Mouse (Mus musculus) limb, embryonic 14.5 days (tissue): ENCODE results near the gene Narf. TPM values are rescaled to one million over a fixed set of nuclear protein-coding genes. Genes with fewer than 3 reads are reported as not detected.

Experiments used
- ATAC-seq: fragments of 200-750 bp; cut with Nextera tagmentation; 2 replicates; pipeline ENCODE4 v1.8.0; 2017; ENCODE audit warnings: low read depth, moderate number of reproducible peaks, moderate TSS enrichment; ENCODE audit not compliant: low FRiP score
- DNase-seq: peaks from one replicate; pipeline ENCODE4 v3.0.0-alpha.2; 2015; ENCODE audit warnings: low spot score
- H3K27ac ChIP-seq: fragments of 300-500 bp; sonication (generic); replicated peaks from 2 replicates; pipeline ENCODE4 v1.5.1; 2014; ENCODE audit warnings: low read depth, mild to moderate bottlenecking, low read length, moderate library complexity, mixed read lengths
- H3K27me3 ChIP-seq: fragments of 300-500 bp; sonication (generic); 2 replicates; pipeline ENCODE4 v1.6.1; 2014; ENCODE audit warnings: low read length, mixed read lengths; ENCODE audit not compliant: control insufficient read depth, insufficient read depth
- H3K36me3 ChIP-seq: fragments of 300-500 bp; sonication (generic); 2 replicates; pipeline ENCODE4 v1.6.1; 2014; ENCODE audit warnings: mild to moderate bottlenecking, low read length, moderate library complexity, mixed read lengths; ENCODE audit not compliant: control insufficient read depth, insufficient read depth
- H3K4me1 ChIP-seq: fragments of 300-500 bp; sonication (generic); 2 replicates; pipeline ENCODE4 v1.6.1; 2014; ENCODE audit warnings: antibody characterized with exemption, low read length, mixed read lengths; ENCODE audit not compliant: control insufficient read depth, insufficient read depth
- H3K4me2 ChIP-seq: fragments of 300-500 bp; sonication (generic); replicated peaks from 2 replicates; pipeline ENCODE4 v1.6.1; 2014; ENCODE audit warnings: low read depth, mild to moderate bottlenecking, low read length, moderate library complexity; ENCODE audit not compliant: severe bottlenecking
- H3K4me3 ChIP-seq: fragments of 300-500 bp; sonication (generic); replicated peaks from 2 replicates; pipeline ENCODE4 v1.5.1; 2014; ENCODE audit warnings: low read length
- H3K9ac ChIP-seq: fragments of 300-500 bp; sonication (generic); 2 replicates; pipeline ENCODE4 v1.6.1; 2014; ENCODE audit warnings: mild to moderate bottlenecking, low read depth, low read length, moderate library complexity; ENCODE audit not compliant: severe bottlenecking
- H3K9me3 ChIP-seq: fragments of 300-500 bp; sonication (generic); 2 replicates; pipeline ENCODE4 v1.6.1; 2016; ENCODE audit warnings: low read length; ENCODE audit not compliant: control insufficient read depth
- POLR2A ChIP-seq: fragments of 200-500 bp; IDR thresholded peaks from 2 replicates; pipeline ENCODE4 v1.8.0; 2012; ENCODE audit warnings: inconsistent platforms, mild to moderate bottlenecking, moderate library complexity, borderline replicate concordance; ENCODE audit not compliant: insufficient read depth, insufficient read length; ENCODE audit errors: extremely low read depth
- WGBS: fragments of 180-500 bp; shearing (Covaris S2); extraction: QIAGEN DNeasy Blood & Tissue Kit; methylation state at CpG from one replicate; pipeline ENCODE4 v1.1.7; 2014; 5-methylcytosine and 5-hydroxymethylcytosine counted together
- polyA plus RNA-seq, 2 experiments: library from polyadenylated mRNA; depleted of rRNA in 1 of 2; stranded (reverse) in 1 of 2; unstranded in 1 of 2; fragments of >200 nt; fragmentation: Nextera tagmentation in 1 of 2; extraction: Ambion mirVana in 1 of 2; gene quantifications; 2 replicates each; pipeline versions ENCODE4 v1.2.1 to v1.2.3; 2012 to 2014

The Narf gene
- polyA plus RNA-seq, 2 experiments, result 44.1 to 49.4 TPM

DNA sequence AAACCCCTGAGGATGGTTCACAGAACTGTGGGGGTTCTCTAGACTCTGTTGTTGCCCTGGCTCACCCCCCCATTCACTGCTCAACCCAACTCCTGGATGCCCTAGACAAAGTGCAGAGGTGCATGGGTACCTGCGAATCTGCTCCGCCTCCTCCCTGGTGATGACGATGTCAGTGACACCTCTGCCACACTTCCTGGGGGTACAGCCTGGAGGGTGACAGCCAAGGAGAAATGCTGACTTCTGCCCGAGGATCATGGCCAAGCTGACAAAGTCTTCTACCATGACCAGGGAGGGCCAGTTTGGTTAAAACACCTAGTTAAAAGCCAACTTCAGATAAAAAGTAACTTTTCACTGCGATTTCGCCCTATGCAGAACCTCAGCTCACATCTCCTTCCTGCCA lies 36.3 kb upstream of the Narf start:
- Histone ChIP-seq H3K9me3 (no peaks in the 10 kb centered on the region), H3K4me1 (peaks cover 6% of the 10 kb centered on the region; the same call in 1 of the 2 replicates), H3K36me3 (peaks cover 8% of the 10 kb centered on the region), H3K27ac (no peak overlapping the region), H3K9ac (no peak overlapping the region), H3K27me3 (no peaks in the 10 kb centered on the region), H3K4me2 (no peak overlapping the region), H3K4me3 (no peak overlapping the region)
- no peak for TF ChIP-seq POLR2A
- ATAC-seq (no peak), DNase-seq (no peak)
- WGBS, result 88% methylated on average over 6 of the region's 6 CpGs

DNA sequence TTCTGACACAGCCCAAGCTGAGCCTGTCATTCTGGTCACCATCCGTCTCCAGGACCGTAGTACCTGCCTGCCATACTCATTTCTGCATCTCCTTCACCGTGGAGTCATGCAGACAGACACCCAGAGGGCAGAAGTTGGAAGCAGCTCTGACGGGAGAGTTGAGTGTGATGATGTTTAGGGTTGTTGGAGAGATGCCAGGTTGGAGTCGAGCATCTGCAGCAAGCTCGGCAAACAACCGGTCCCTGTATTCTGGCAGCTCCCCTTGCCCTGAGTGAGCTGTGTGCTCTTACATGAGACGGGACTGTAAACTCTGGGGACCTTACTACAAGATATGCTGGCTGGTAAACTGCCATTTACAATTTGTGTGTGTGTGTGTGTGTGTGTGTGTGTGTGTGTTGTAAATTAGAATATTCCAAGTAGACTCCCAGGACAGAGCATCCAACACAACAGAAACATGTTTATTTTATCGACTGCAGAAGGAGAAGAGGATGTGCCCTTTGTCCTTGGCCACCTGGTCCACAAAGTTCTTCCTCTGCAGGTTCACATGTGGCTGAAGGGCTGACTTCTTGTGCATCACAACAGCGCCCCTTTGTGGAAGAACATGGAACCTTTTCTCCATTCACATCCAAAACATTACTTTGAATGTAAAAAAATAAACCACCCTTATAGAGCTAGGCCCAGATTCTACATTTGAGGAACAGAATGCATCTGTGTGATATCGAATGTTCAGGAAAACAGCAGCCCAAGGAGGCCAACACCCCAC lies 35.4 kb upstream of the Narf start:
- no peaks in the 10 kb centered on the region for H3K9me3 ChIP-seq

DNA sequence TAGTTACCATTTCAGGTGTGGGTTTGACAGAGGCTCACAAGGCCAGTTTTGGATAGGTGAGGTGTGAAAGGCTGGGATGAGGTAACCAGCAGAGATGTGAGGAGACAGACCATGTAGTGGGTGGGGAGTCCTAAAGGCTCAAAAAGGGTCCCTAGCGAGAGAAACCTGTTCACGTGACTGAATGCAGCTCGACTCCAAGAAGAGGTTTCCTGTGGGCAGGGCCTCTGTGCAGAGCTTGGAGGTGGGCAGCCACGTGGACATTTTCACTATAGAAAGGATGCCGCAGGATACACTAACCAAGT lies 33.2 kb upstream of the Narf start:
- Histone ChIP-seq H3K4me1 (peaks cover 6% of the 10 kb centered on the region; the same call in 1 of the 2 replicates), H3K36me3 (peaks cover 11% of the 10 kb centered on the region; the same call in 1 of the 2 replicates), H3K4me3 (peak overlapping the region; percentile 57), H3K9me3 (no peaks in the 10 kb centered on the region), H3K27me3 (no peaks in the 10 kb centered on the region), H3K27ac (peak overlapping the region; percentile 33; the same call in 1 of the 2 replicates), H3K4me2 (peak overlapping the region; percentile 76), H3K9ac (peak overlapping the region; percentile 73; the same call in 1 of the 2 replicates)
- no peak for ATAC-seq
- TF ChIP-seq POLR2A, result no peak
- DNase-seq, result no peak
- 2% methylated on average over 5 of the region's 5 CpGs for WGBS

More for the DNA sequence above, 35.4 kb upstream of the Narf start:
- Histone ChIP-seq H3K4me1 (peaks cover 6% of the 10 kb centered on the region; the same call in 1 of the 2 replicates), H3K4me3 (no peak overlapping the region), H3K27me3 (no peaks in the 10 kb centered on the region), H3K27ac (no peak overlapping the region), H3K36me3 (peaks cover 2% of the 10 kb centered on the region; the same call in 1 of the 2 replicates), H3K9ac (no peak overlapping the region), H3K4me2 (no peak overlapping the region)
- no peak for TF ChIP-seq POLR2A
- ATAC-seq, result no peak
- WGBS, result 46% methylated on average over 11 of the region's 11 CpGs
- DNase-seq, result peak; percentile 26

DNA sequence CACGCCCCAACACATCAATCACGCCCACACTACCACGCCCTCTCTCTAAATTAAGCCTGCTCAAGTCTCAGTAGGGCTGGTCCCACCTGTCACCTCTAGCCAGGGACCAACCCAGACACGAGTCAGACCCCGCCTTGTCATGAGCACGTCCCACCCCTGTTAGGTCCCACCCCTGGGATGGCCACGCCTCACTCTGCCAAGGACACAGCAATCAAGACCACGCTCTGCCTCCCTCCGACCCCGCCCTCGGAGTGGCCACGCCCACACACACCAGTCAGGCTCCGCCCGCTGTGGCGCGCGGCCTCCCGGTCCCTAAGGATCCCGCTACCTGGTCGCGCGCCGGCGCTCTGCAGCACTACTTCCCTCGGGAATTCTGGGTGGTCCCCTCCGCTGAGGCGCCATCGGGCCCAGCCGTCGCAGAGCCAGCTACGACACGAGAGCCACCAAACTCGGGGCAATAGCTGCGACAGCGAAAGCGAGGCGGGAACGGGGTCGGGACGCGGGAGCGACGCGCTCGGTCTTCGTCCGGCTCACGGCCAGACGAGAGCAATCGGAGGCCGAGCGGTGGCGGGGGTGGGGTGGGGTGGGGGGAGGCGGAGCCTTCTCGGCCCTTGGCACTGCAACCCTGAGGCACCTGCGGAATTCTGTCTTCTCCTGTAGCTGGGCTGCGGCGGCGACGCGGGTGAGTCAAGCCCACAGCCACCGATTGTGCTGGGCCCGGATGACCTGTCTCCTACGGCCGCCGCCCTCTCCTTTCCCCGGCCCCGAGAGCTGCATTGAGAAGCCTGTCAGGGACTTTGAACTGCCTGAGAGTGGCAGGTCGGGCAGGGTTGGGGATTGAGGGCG lies 32.7 kb upstream of the Narf start, which contains the start of the genes Hexdc and Ogfod3:
Gene Hexdc, plus strand, starts transcription at position 273 of the 846 bp plus-strand sequence.
Gene Ogfod3, minus strand, starts transcription at position 551 of the 846 bp plus-strand sequence.
- peak; percentile 77; the same call in 1 of the 2 replicates for TF ChIP-seq POLR2A
- Histone ChIP-seq H3K27me3 (no peaks in the 10 kb centered on the region), H3K9ac (peak within 1 kb of the TSS; percentile 73), H3K27ac (peak within 1 kb of the TSS; percentile 66), H3K4me1 (peaks cover 6% of the 10 kb centered on the region; the same call in 1 of the 2 replicates), H3K4me3 (peak within 1 kb of the TSS; percentile 57), H3K9me3 (no peaks in the 10 kb centered on the region), H3K36me3 (peaks cover 14% of the 10 kb centered on the region; the same call in 1 of the 2 replicates), H3K4me2 (peak within 1 kb of the TSS; percentile 76)
- DNase-seq (peak; percentile 95), ATAC-seq (peak; percentile 96)
- WGBS, result under 1% methylated on average over 61 of the region's 70 CpGs

DNA sequence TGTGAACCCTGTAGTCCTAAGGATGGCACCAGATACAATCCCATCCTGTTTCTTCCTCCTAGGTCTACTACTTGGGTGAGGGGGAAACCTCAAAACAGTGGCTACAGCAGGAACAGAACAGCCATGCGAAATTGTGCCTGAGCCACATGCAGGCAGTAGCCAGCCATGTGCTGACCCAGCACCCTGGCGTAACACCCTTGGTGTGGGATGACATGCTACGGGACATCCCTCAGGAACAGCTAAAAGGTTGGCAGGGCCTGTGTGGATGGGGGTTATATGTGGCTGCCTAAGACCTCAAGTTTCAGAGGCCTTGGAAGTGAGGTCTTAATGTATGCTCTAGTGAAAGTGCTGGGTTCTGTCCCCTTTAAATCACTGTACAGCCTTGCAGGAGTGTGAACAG lies 20.2 kb upstream of the Narf start:
- no peak for TF ChIP-seq POLR2A
- H3K9ac ChIP-seq, result no peak overlapping the region
- ATAC-seq (no peak), DNase-seq (no peak)
- H3K27ac ChIP-seq, result no peak overlapping the region
- no peak overlapping the region for H3K4me3 ChIP-seq
- 95% methylated on average over 3 of the region's 3 CpGs for WGBS
- H3K9me3 ChIP-seq, result no peaks in the 10 kb centered on the region
- H3K36me3 ChIP-seq, result peaks cover 55% of the 10 kb centered on the region
- H3K27me3 ChIP-seq, result no peaks in the 10 kb centered on the region
- H3K4me1 ChIP-seq, result no peaks in the 10 kb centered on the region
- H3K4me2 ChIP-seq, result no peak overlapping the region
